Mouse (Mus musculus) heart, adult 2 months (tissue): Measurements from ENCODE around the gene Fgfr2.

Source experiments
- CTCF ChIP-seq: fragments of 200-600 bp; IDR thresholded peaks from 2 replicates; pipeline ENCODE4 v1.8.1; 2022; ENCODE audit warnings: antibody characterized with exemption, mild to moderate bottlenecking, moderate library complexity
- EP300 ChIP-seq: fragments of 200-500 bp; IDR thresholded peaks from 2 replicates; pipeline ENCODE4 v1.6.1; 2011; ENCODE audit warnings: low read depth, low read length, control low read depth; ENCODE audit not compliant: insufficient read depth
- POLR2A ChIP-seq: fragments of 200-500 bp; IDR thresholded peaks from 2 replicates; pipeline ENCODE4 v1.6.1; 2011; ENCODE audit warnings: mild to moderate bottlenecking, low read depth, low read length, control low read depth; ENCODE audit not compliant: insufficient read depth

- no peak for TF ChIP-seq POLR2A
- no peak for TF ChIP-seq EP300
- no peak for TF ChIP-seq CTCF
Observed at GRCm38 (mm10) chr7:130520812-130521422, 2602.2 kb downstream of the Fgfr2 start.
